Mouse (Mus musculus) lung, postnatal 0 days (tissue): Measurements from ENCODE around the gene Psmd2.

ENCODE experiments used
- CTCF ChIP-seq: IDR thresholded peaks from 2 replicates; pipeline ENCODE4 v1.5.1; 2016; ENCODE audit warnings: antibody characterized with exemption, mild to moderate bottlenecking
- EP300 ChIP-seq: IDR thresholded peaks from 2 replicates; pipeline ENCODE4 v1.6.1; 2016; ENCODE audit warnings: antibody characterized with exemption, mild to moderate bottlenecking, control low read depth

- no peak for TF ChIP-seq CTCF
- TF ChIP-seq EP300: no peak
These were observed 22.4 kb downstream of the Psmd2 start for GRCm38 (mm10) chr16:20673706-20674303.
